ENCODE assay signal across 35 mouse cellular contexts in the genomic region with DNA sequence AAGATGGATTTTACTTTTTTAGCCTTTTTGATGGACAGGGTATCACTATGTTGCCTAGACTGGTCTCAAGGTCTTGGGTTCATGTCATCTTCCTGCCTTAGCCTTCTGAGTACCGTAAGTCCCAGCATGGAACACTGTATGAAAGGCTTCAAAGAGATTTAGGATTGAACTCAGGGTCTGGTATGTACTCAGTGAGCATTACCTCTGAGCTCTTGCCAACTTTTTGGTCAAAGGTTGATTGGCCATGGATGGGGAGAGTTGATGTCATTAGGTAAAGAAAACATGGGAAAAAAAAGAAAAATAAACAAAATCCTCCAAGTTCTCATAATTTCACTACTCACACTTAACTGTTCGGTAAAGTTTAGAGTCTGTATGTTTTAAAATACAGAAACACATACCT.
"Had no signal": no experiment of that assay in that cellular context is flagged by ENCODE, and none has a peak within 500 bp of the region (broad histone marks: within the 10 kb centered on the region; RNA-seq: fewer than 3 reads in every experiment).

No protein-coding gene starts in this region.

- H3K4me2 ChIP-seq: heart, embryonic 11.5 days; heart, embryonic 12.5 days; heart, embryonic 13.5 days; heart, embryonic 15.5 days; hindbrain, embryonic 12.5 days; hindbrain, embryonic 13.5 days; hindbrain, embryonic 14.5 days; hindbrain, embryonic 15.5 days; intestine, embryonic 15.5 days; kidney, embryonic 15.5 days had no signal

- H3K9ac ChIP-seq: heart, embryonic 12.5 days; heart, embryonic 13.5 days; heart, embryonic 15.5 days; hindbrain, embryonic 12.5 days; hindbrain, embryonic 13.5 days; hindbrain, embryonic 14.5 days; hindbrain, embryonic 15.5 days; intestine, embryonic 15.5 days; kidney, embryonic 15.5 days had no signal

- ATAC-seq: hindbrain, embryonic 16.5 days; hindbrain, postnatal 0 days; inflammation-experienced regulatory T-cells, adult 6 months; intestine, embryonic 15.5 days; intestine, embryonic 16.5 days; intestine, postnatal 0 days had no signal

- H3K9me3 ChIP-seq: heart, embryonic 10.5 days; heart, embryonic 12.5 days; heart, embryonic 13.5 days; heart, embryonic 15.5 days; hindbrain, embryonic 10.5 days; hindbrain, embryonic 12.5 days; hindbrain, embryonic 13.5 days; hindbrain, embryonic 15.5 days; intestine, embryonic 15.5 days; kidney, embryonic 15.5 days had no signal

- H3K27ac ChIP-seq: heart, adult 2 months; heart, embryonic 10.5 days; heart, embryonic 13.5 days; heart, embryonic 15.5 days; hindbrain, embryonic 10.5 days; hindbrain, embryonic 12.5 days; hindbrain, embryonic 13.5 days; hindbrain, embryonic 14.5 days; hindbrain, embryonic 15.5 days; hindbrain, postnatal 0 days; intestine, embryonic 15.5 days; kidney, embryonic 15.5 days; kidney, postnatal 0 days; layer of hippocampus, adult 2 months had no signal

- H3K27me3 ChIP-seq: heart, embryonic 12.5 days; heart, embryonic 13.5 days; heart, embryonic 15.5 days; hindbrain, embryonic 12.5 days; hindbrain, embryonic 13.5 days; hindbrain, embryonic 15.5 days; intestine, embryonic 15.5 days; kidney, embryonic 15.5 days had no signal

- H3K36me3 ChIP-seq: heart, embryonic 10.5 days; heart, embryonic 12.5 days; heart, embryonic 13.5 days; heart, embryonic 15.5 days; hindbrain, embryonic 10.5 days; hindbrain, embryonic 12.5 days; hindbrain, embryonic 13.5 days; hindbrain, embryonic 15.5 days; intestine, embryonic 15.5 days; kidney, embryonic 15.5 days had no signal

- DNase-seq: heart, adult 2 months; heart, postnatal 10 days; heart, postnatal 14 days; heart, postnatal 36 days; heart, postnatal 4 days; kidney, adult 11 months; kidney, adult 18-20 months; kidney, adult 2 months; kidney, adult 8-10 months; kidney, adult 9 months; kidney, postnatal 10 days; kidney, postnatal 14 days; kidney, postnatal 25 days; kidney, postnatal 36 days; kidney, postnatal 4 days; layer of hippocampus, adult 9-11 months had no signal

- H3K4me3 ChIP-seq: heart, adult 2 months; heart, embryonic 10.5 days; heart, embryonic 12.5 days; heart, embryonic 13.5 days; heart, embryonic 15.5 days; hindbrain, embryonic 10.5 days; hindbrain, embryonic 12.5 days; hindbrain, embryonic 13.5 days; hindbrain, embryonic 15.5 days; intestine, embryonic 15.5 days; kidney, embryonic 15.5 days; layer of hippocampus, adult 2 months had no signal
